Mouse (Mus musculus): ENCODE data around the gene Gm20388. TPM values are rescaled to one million over a fixed set of nuclear protein-coding genes. Genes with fewer than 3 reads are reported as not detected.

Gene Gm20388
- polyA plus RNA-seq, 1 experiment from 2014 or later: not detected

GRCm38 (mm10) chr8:120416173-120416521 lies 505.5 kb downstream of the Gm20388 start:
- Histone ChIP-seq H3K27ac (replicated peaks) (peak overlapping the region; percentile 98), H3K4me1 (peaks cover 77% of the 10 kb centered on the region), H3K4me3 (no peak overlapping the region), H3K4me2 (replicated peaks) (peak overlapping the region; percentile 33), H3K27me3 (no peaks in the 10 kb centered on the region), H3K9me3 (no peaks in the 10 kb centered on the region), H3K36me3 (no peaks in the 10 kb centered on the region), H3K9ac (replicated peaks) (peak overlapping the region; percentile 43; the same call in 1 of the 2 replicates)
- ATAC-seq (replicated peaks): no peak
- 44% methylated on average over 8 of the region's 8 CpGs for WGBS

DNA sequence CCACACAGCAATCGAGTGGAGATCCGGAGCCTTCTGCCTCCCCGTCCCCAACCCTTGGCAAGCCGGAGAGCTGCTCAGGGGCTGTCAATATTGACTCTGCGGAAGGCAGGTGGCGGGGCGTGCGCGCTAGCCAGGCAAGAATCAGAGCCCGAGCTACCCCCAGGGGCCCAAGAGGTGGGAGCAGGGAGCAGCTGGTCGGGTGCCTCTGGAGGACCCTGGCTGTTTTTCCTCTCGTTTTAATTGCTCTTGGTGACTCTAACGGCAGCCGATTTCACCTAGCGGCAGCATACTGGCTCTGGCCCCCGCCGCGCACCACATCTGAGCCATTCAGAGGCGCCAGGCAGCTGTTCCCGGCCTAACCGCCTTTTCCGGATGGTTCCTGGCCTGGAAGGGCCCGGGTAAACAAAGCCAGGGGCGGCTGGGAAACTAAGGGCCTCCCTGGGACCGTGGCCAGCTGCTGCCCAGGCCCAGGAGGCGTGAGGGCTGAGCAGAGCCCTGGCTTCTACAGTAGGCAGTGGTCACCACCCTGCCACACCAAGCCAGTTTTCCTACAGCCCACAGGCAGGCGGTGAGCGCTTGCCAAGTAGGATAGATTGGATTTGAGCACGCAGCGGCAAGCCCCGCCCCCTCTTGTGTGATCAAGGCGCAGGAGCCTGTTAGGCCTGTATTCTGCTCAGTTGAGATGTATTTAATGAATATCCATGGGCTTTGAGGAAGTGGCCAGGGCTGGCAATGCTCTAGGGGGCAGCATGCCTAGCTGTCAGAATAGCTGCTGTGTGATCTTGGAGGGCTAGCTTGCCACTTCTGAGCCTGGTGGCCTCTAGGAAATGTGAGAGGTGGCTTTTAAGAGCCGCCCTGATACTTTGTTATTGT lies 506.1 kb downstream of the Gm20388 start:
- Histone ChIP-seq H3K36me3 (no peaks in the 10 kb centered on the region), H3K4me2 (replicated peaks) (peak overlapping the region; percentile 33), H3K9ac (replicated peaks) (peak overlapping the region; percentile 43), H3K9me3 (no peaks in the 10 kb centered on the region), H3K27ac (replicated peaks) (peak overlapping the region; percentile 98), H3K4me1 (peaks cover 77% of the 10 kb centered on the region), H3K4me3 (no peak overlapping the region), H3K27me3 (no peaks in the 10 kb centered on the region)
- 2% methylated on average over 33 of the region's 33 CpGs for WGBS
- ATAC-seq (replicated peaks): peak; percentile 85

DNA sequence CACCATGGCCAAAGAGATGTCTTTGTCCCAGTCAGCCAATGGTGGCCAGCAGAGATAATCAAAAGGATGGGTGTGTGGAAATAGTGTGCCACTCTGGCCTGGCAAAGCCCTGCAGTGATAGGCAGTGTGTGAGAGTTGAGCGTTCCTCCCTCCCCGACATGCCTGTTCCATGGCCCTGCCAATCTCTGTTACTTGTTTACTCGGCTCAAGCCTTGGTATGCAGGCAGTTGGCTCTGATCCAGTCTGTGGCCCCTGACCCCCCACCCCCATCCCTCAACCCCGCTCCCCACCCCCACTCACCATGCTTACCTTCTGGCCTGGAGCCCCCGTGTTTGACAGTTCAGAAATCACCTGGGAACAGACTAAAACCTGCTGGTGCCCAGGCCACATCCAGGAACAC lies 507.5 kb downstream of the Gm20388 start:
- Histone ChIP-seq H3K36me3 (no peaks in the 10 kb centered on the region), H3K27me3 (no peaks in the 10 kb centered on the region), H3K9me3 (no peaks in the 10 kb centered on the region), H3K4me2 (replicated peaks) (no peak overlapping the region), H3K9ac (replicated peaks) (no peak overlapping the region), H3K4me1 (peaks cover 76% of the 10 kb centered on the region), H3K4me3 (no peak overlapping the region), H3K27ac (replicated peaks) (peak overlapping the region; percentile 98; the same call in 1 of the 2 replicates)
- no peak for ATAC-seq (replicated peaks)
- WGBS: 56% methylated on average over 5 of the region's 5 CpGs

DNA sequence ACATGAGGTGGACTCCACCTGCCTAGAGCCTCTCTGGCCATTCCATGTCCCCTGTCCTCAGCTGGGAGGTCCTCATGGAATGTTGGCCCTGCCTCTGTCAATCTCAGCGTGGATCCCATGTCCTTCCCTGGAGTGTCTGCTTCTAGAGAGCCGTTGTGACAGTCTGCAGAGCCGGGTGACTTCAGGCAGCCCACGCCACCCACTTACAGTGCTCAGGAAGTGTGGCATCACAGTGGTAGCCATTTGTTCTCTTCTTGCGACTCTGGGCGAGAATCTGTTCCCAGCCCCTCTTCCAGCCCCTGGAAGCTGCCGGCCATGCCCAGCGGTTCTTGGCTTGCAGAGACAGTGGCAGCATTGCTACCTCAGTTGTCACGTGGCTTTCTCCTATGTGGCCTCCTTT lies 509.0 kb downstream of the Gm20388 start:
- 72% methylated on average over 9 of the region's 9 CpGs for WGBS
- H3K36me3 ChIP-seq: no peaks in the 10 kb centered on the region
- no peak for ATAC-seq (replicated peaks)
- H3K27ac ChIP-seq (replicated peaks): no peak overlapping the region
- no peak overlapping the region for H3K4me3 ChIP-seq
- H3K4me1 ChIP-seq: peaks cover 76% of the 10 kb centered on the region
- H3K27me3 ChIP-seq: no peaks in the 10 kb centered on the region
- H3K4me2 ChIP-seq (replicated peaks): no peak overlapping the region
- no peak overlapping the region for H3K9ac ChIP-seq (replicated peaks)
- no peaks in the 10 kb centered on the region for H3K9me3 ChIP-seq

DNA sequence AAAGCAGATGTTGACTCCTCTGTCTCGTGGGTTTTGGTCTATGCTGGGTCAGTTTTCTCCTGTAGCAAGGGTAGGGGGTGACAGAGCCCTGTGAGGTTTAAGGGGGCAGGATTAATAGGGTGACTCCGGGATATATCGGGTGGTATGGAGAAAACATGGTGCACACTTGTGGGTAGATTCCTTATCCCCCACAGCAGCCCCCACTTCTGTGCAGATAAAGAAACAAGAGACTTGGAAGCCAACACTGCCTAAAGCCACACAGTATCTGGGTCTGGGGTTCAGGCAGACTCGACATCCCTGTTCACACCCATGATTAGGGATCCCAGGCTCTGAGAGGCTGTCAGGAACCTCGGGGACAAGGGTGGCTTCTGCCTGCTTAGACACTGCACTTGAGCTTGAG lies 509.6 kb downstream of the Gm20388 start:
- Histone ChIP-seq H3K27ac (replicated peaks) (no peak overlapping the region), H3K9me3 (no peaks in the 10 kb centered on the region), H3K9ac (replicated peaks) (no peak overlapping the region), H3K4me3 (no peak overlapping the region), H3K27me3 (no peaks in the 10 kb centered on the region), H3K4me2 (replicated peaks) (no peak overlapping the region), H3K36me3 (no peaks in the 10 kb centered on the region), H3K4me1 (peaks cover 78% of the 10 kb centered on the region)
- WGBS: 76% methylated on average over 5 of the region's 5 CpGs
- ATAC-seq (replicated peaks): no peak

GRCm38 (mm10) chr8:120421638-120422037 lies 511.0 kb downstream of the Gm20388 start:
- Histone ChIP-seq H3K4me1 (peaks cover 78% of the 10 kb centered on the region), H3K27ac (replicated peaks) (no peak overlapping the region), H3K27me3 (no peaks in the 10 kb centered on the region), H3K9me3 (no peaks in the 10 kb centered on the region), H3K4me3 (no peak overlapping the region), H3K36me3 (no peaks in the 10 kb centered on the region), H3K9ac (replicated peaks) (no peak overlapping the region; the same call in 1 of the 2 replicates), H3K4me2 (replicated peaks) (no peak overlapping the region)
- 22% methylated on average over 9 of the region's 9 CpGs for WGBS
- ATAC-seq (replicated peaks): no peak

GRCm38 (mm10) chr8:120422236-120422635 lies 511.6 kb downstream of the Gm20388 start:
- no peak overlapping the region for H3K9ac ChIP-seq (replicated peaks)
- H3K27ac ChIP-seq (replicated peaks): no peak overlapping the region
- H3K27me3 ChIP-seq: no peaks in the 10 kb centered on the region
- no peaks in the 10 kb centered on the region for H3K9me3 ChIP-seq
- H3K36me3 ChIP-seq: no peaks in the 10 kb centered on the region
- no peak overlapping the region for H3K4me3 ChIP-seq
- no peak overlapping the region for H3K4me2 ChIP-seq (replicated peaks)
- peaks cover 78% of the 10 kb centered on the region for H3K4me1 ChIP-seq
- 86% methylated on average over 8 of the region's 8 CpGs for WGBS
- no peak for ATAC-seq (replicated peaks)

DNA sequence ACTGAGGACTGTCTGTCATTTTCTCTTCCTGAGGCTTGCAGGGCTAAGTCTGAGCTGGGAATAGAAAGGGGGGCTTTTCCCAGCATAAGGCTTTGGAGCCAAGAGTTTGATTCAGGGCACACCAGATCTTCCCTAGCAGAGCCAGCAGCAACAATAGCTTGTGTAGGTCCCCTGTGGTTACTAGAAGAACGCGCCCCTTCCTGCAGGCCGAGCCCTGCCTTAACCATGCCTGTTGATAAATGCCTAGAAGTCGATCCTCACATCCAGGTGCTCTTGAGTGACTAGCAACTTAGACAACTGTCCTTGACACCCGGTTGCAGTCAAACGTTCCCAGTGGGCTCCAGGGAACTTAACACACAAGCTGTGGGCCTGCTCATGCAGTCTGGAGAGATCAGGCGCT lies 512.9 kb downstream of the Gm20388 start:
- no peak overlapping the region for H3K4me3 ChIP-seq
- 27% methylated on average over 7 of the region's 7 CpGs for WGBS

GRCm38 (mm10) chr8:120424829-120425198 lies 514.2 kb downstream of the Gm20388 start:
- WGBS: 7% methylated on average over 4 of the region's 4 CpGs
- Histone ChIP-seq H3K9me3 (no peaks in the 10 kb centered on the region), H3K4me3 (no peak overlapping the region), H3K4me1 (peaks cover 73% of the 10 kb centered on the region), H3K27me3 (no peaks in the 10 kb centered on the region), H3K36me3 (no peaks in the 10 kb centered on the region), H3K27ac (replicated peaks) (peak overlapping the region; percentile 97), H3K9ac (replicated peaks) (no peak overlapping the region; the same call in 1 of the 2 replicates), H3K4me2 (replicated peaks) (no peak overlapping the region)
- ATAC-seq (replicated peaks): 0 out of 2 replicates have a peak, but pooled peaks have one; percentile 1

More for the DNA sequence above, 512.9 kb downstream of the Gm20388 start:
- no peaks in the 10 kb centered on the region for H3K9me3 ChIP-seq
- H3K27me3 ChIP-seq: no peaks in the 10 kb centered on the region
- H3K4me1 ChIP-seq: peaks cover 73% of the 10 kb centered on the region
- no peak overlapping the region for H3K9ac ChIP-seq (replicated peaks)
- H3K27ac ChIP-seq (replicated peaks): peak overlapping the region; percentile 97
- no peak for ATAC-seq (replicated peaks)
- H3K4me2 ChIP-seq (replicated peaks): no peak overlapping the region
- H3K36me3 ChIP-seq: no peaks in the 10 kb centered on the region

GRCm38 (mm10) chr8:120425199-120425941 lies 514.7 kb downstream of the Gm20388 start:
- peaks cover 69% of the 10 kb centered on the region for H3K4me1 ChIP-seq
- peak; percentile 83 for ATAC-seq (replicated peaks)
- WGBS: 7% methylated on average over 8 of the region's 8 CpGs
- H3K9me3 ChIP-seq: no peaks in the 10 kb centered on the region
- no peak overlapping the region for H3K4me3 ChIP-seq
- H3K27me3 ChIP-seq: no peaks in the 10 kb centered on the region
- no peak overlapping the region; the same call in 1 of the 2 replicates for H3K9ac ChIP-seq (replicated peaks)
- peak overlapping the region; percentile 14; the same call in 1 of the 2 replicates for H3K4me2 ChIP-seq (replicated peaks)
- H3K36me3 ChIP-seq: no peaks in the 10 kb centered on the region
- H3K27ac ChIP-seq (replicated peaks): peak overlapping the region; percentile 97

DNA sequence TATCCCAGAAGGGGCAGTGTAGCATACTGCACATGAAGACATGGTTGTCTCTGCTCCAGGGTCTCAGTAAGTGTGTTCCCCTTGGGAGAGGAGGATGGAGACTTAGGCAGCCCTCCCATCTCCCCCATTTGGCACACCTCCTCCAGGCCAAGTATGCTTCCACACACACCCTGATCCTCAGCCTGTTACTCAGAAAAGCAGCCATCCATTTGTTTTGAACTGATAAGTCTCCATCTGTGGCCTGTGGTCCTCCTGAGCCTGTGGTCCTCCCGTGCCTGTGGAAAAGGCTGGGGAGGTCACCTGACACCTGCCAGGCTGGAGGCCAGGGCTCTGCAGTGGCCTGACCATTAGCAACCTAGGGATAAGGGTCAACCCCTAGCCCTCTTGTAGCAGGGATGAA lies 515.5 kb downstream of the Gm20388 start:
- no peak overlapping the region for H3K9ac ChIP-seq (replicated peaks)
- H3K27me3 ChIP-seq: no peaks in the 10 kb centered on the region
- no peak overlapping the region for H3K4me3 ChIP-seq
- peak overlapping the region; percentile 97 for H3K27ac ChIP-seq (replicated peaks)
- H3K36me3 ChIP-seq: no peaks in the 10 kb centered on the region
- no peaks in the 10 kb centered on the region for H3K9me3 ChIP-seq
- peaks cover 73% of the 10 kb centered on the region for H3K4me1 ChIP-seq
- no peak for ATAC-seq (replicated peaks)
- 7% methylated on average over 1 of the region's 1 CpGs for WGBS
- no peak overlapping the region for H3K4me2 ChIP-seq (replicated peaks)

DNA sequence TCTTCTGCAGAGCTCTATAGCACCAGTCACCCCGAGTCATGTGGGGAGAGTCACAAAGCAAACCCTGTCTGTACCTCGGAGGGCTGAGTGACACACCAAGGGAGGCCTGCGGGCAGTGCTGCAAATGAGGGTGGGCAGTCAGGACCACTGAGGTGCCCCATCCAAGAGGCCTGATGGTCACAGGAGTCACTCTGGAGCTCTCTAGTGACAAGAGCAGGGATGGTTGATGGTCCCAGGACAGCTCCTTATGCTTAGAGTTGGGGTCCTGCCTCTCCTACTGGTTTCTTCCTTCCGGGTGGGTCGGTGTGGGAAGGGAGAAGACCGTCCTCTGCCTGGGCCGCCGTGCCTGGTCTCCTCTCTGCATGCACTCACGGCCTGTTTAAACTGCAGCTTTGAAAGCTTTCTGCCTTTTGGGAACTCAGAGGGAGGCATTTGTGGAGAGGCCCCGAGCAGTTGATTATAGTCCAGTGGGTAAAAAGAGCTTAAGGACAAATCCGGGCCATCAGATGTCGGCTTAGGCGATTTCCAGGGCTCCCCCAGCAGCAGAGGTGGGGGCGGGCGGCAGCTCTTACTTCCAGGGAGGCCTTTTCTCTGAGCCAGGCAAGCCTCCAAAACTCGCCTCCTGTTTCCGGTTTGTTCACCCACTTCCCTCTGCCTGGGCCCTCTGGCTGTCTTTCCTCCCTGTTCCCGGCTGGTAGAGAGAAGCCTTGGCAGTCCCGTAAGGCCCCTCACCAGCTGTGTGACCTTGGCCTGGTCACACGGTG lies 516.2 kb downstream of the Gm20388 start:
- peak overlapping the region; percentile 97 for H3K27ac ChIP-seq (replicated peaks)
- ATAC-seq (replicated peaks): no peak
- H3K27me3 ChIP-seq: no peaks in the 10 kb centered on the region
- H3K4me1 ChIP-seq: peaks cover 70% of the 10 kb centered on the region
- no peak overlapping the region for H3K4me3 ChIP-seq
- no peaks in the 10 kb centered on the region for H3K9me3 ChIP-seq
- no peaks in the 10 kb centered on the region for H3K36me3 ChIP-seq
- H3K4me2 ChIP-seq (replicated peaks): no peak overlapping the region
- WGBS: 12% methylated on average over 20 of the region's 20 CpGs
- no peak overlapping the region for H3K9ac ChIP-seq (replicated peaks)

Data from forebrain, embryonic 15.5 days (tissue).